Mouse (Mus musculus) heart, embryonic 14.5 days (tissue): Measurements from ENCODE around the gene Rpusd3. TPM values are rescaled to one million over a fixed set of nuclear protein-coding genes. Genes with fewer than 3 reads are reported as not detected.
A peak's percentile ranks its signal among the peaks of the same experiment; 100 is the strongest.

ENCODE experiments used
- ATAC-seq: fragments of 200-750 bp; cut with Nextera tagmentation; 2 replicates; pipeline ENCODE4 v1.8.0; 2017; ENCODE audit warnings: low read depth, moderate TSS enrichment; ENCODE audit not compliant: insufficient number of reproducible peaks, insufficient read depth, low FRiP score
- H3K27ac ChIP-seq, 2 experiments: fragments of 200-500 bp in 1 of 2; fragments of 300-500 bp in 1 of 2; sonication (generic) in 1 of 2; replicated peaks in 1 of 2; 2 replicates each; pipeline ENCODE4 v1.5.1; 2012 to 2014; ENCODE audit warnings: low read depth in 2 of 2, low read length in 2 of 2, control low read depth in 1 of 2, mild to moderate bottlenecking in 1 of 2, mixed read lengths in 1 of 2; ENCODE audit not compliant: control insufficient read depth in 1 of 2, insufficient read depth in 1 of 2
- H3K27me3 ChIP-seq: fragments of 300-500 bp; sonication (generic); 2 replicates; pipeline ENCODE4 v1.6.1; 2014; ENCODE audit warnings: mild to moderate bottlenecking, low read length, control low read depth; ENCODE audit not compliant: control insufficient read depth, insufficient read depth
- H3K36me3 ChIP-seq: fragments of 300-500 bp; sonication (generic); 2 replicates; pipeline ENCODE4 v1.6.1; 2014; ENCODE audit warnings: mild to moderate bottlenecking, control low read depth, low read length, mixed read lengths; ENCODE audit not compliant: control insufficient read depth, insufficient read depth
- H3K4me1 ChIP-seq, 2 experiments: fragments of 200-500 bp in 1 of 2; fragments of 300-500 bp in 1 of 2; sonication (generic) in 1 of 2; 2 replicates each; pipeline ENCODE4 v1.6.1; 2012 to 2014; ENCODE audit warnings: low read length in 2 of 2, control low read depth in 1 of 2, mixed read lengths in 1 of 2; ENCODE audit not compliant: control insufficient read depth in 2 of 2, insufficient read depth in 2 of 2
- H3K4me2 ChIP-seq: fragments of 300-500 bp; sonication (generic); 2 replicates; pipeline ENCODE4 v1.6.1; 2014; ENCODE audit warnings: mild to moderate bottlenecking, low read length
- H3K4me3 ChIP-seq, 2 experiments: fragments of 200-500 bp in 1 of 2; fragments of 300-500 bp in 1 of 2; sonication (generic) in 1 of 2; 2 replicates each; pipeline ENCODE4 v1.5.1; 2012 to 2014; ENCODE audit warnings: low read length in 2 of 2, mild to moderate bottlenecking in 2 of 2, control low read depth in 1 of 2, low read depth in 1 of 2, moderate library complexity in 1 of 2; ENCODE audit not compliant: control insufficient read depth in 1 of 2, insufficient read depth in 1 of 2
- H3K9ac ChIP-seq: fragments of 300-500 bp; sonication (generic); 2 replicates; pipeline ENCODE4 v1.6.1; 2014; ENCODE audit warnings: mild to moderate bottlenecking, low read length
- H3K9me3 ChIP-seq: fragments of 300-500 bp; sonication (generic); 2 replicates; pipeline ENCODE4 v1.6.1; 2016; ENCODE audit warnings: low read length, control low read depth; ENCODE audit not compliant: control insufficient read depth
- WGBS: fragments of 180-500 bp; shearing (Covaris S2); extraction: QIAGEN DNeasy Blood & Tissue Kit; methylation state at CpG from one replicate; pipeline ENCODE4 v1.1.7; 2014; 5-methylcytosine and 5-hydroxymethylcytosine counted together
- polyA plus RNA-seq: library from polyadenylated mRNA; unstranded; fragments of >200 nt; fragmentation: Nextera tagmentation; extraction: Ambion mirVana; gene quantifications from 2 replicates; pipeline ENCODE4 v1.2.1, GENCODE M21; 2014

The Rpusd3 gene
- polyA plus RNA-seq, 1 experiment from 2014 or later: 11.1 TPM

- ATAC-seq: peak; percentile 31
- Histone ChIP-seq H3K4me2 (peak overlapping the region; percentile 90), H3K27ac (0 out of 4 replicates have a peak overlapping the region, but pooled peaks of 1 of the 2 experiments have one; percentile 0)
Measured at GRCm38 (mm10) chr6:113418441-113419198, 520 bp downstream of the Rpusd3 start.

DNA sequence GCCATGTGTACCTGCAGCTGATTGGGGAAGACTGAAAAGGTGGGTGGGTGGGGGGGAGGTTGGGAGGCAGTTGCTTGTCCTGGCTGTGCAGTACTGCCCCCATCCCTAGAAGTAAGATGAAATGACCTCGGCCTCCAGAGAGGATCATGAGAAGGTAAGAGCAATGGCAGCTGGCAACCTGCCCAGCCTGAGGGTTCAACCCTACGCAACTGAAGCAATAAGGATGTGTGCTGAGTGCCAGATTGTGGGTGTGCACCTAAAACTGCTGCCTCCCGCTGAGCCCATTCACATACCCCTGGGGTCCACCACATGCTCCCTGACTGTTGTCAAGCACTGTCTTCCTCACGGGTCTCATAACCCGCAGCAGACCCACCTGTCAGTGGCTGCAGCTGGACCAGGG, 2.7 kb downstream of the Rpusd3 start:
- Histone ChIP-seq H3K4me3 (no peak overlapping the region), H3K36me3 (peaks cover 4% of the 10 kb centered on the region; the same call in 1 of the 2 replicates), H3K9ac (no peak overlapping the region), H3K4me1 (peaks cover 4 to 14% of the 10 kb centered on the region in 2 experiments; a peak in 3 of 4 replicates), H3K27me3 (no peaks in the 10 kb centered on the region), H3K27ac (no peak overlapping the region), H3K4me2 (no peak overlapping the region), H3K9me3 (no peaks in the 10 kb centered on the region)
- 71% methylated on average over 5 of the region's 5 CpGs for WGBS
- no peak for ATAC-seq

More at GRCm38 (mm10) chr6:113418441-113419198, 520 bp downstream of the Rpusd3 start:
- peak overlapping the region; percentile 49 to 79 for H3K4me3 ChIP-seq
- H3K9me3 ChIP-seq: no peaks in the 10 kb centered on the region
- 11% methylated on average over 16 of the region's 16 CpGs for WGBS
- no peaks in the 10 kb centered on the region for H3K27me3 ChIP-seq
- peaks cover 4 to 14% of the 10 kb centered on the region in 2 experiments; a peak in 3 of 4 replicates for H3K4me1 ChIP-seq
- peaks cover 4% of the 10 kb centered on the region; the same call in 1 of the 2 replicates for H3K36me3 ChIP-seq
- peak overlapping the region; percentile 74 for H3K9ac ChIP-seq

- no peak overlapping the region for H3K27ac ChIP-seq
- 50% methylated on average over 1 of the region's 1 CpGs for WGBS
Measured at GRCm38 (mm10) chr6:113410001-113410400, 9.1 kb downstream of the Rpusd3 start.

GRCm38 (mm10) chr6:113406683-113407082, 12.5 kb downstream of the Rpusd3 start:
- Histone ChIP-seq H3K4me3 (no peak overlapping the region), H3K4me2 (no peak overlapping the region), H3K27ac (no peak overlapping the region), H3K36me3 (peaks cover 17% of the 10 kb centered on the region; the same call in 1 of the 2 replicates), H3K9me3 (no peaks in the 10 kb centered on the region), H3K4me1 (no peaks in the 10 kb centered on the region), H3K9ac (no peak overlapping the region), H3K27me3 (no peaks in the 10 kb centered on the region)
- 75% methylated on average over 9 of the region's 9 CpGs for WGBS
- ATAC-seq: no peak

More at GRCm38 (mm10) chr6:113410001-113410400, 9.1 kb downstream of the Rpusd3 start:
- Histone ChIP-seq H3K4me2 (no peak overlapping the region), H3K36me3 (peaks cover 17% of the 10 kb centered on the region; the same call in 1 of the 2 replicates), H3K4me1 (no peaks in the 10 kb centered on the region), H3K27me3 (no peaks in the 10 kb centered on the region), H3K9me3 (no peaks in the 10 kb centered on the region), H3K9ac (no peak overlapping the region), H3K4me3 (no peak overlapping the region)
- ATAC-seq: no peak

GRCm38 (mm10) chr6:113405483-113405882, 13.7 kb downstream of the Rpusd3 start:
- Histone ChIP-seq H3K9ac (no peak overlapping the region), H3K4me3 (no peak overlapping the region), H3K27ac (no peak overlapping the region), H3K27me3 (no peaks in the 10 kb centered on the region), H3K9me3 (no peaks in the 10 kb centered on the region), H3K4me2 (no peak overlapping the region), H3K36me3 (peaks cover 17% of the 10 kb centered on the region; the same call in 1 of the 2 replicates), H3K4me1 (no peaks in the 10 kb centered on the region)
- no peak for ATAC-seq
- 69% methylated on average over 6 of the region's 6 CpGs for WGBS

GRCm38 (mm10) chr6:113404649-113405448, 14.3 kb downstream of the Rpusd3 start:
- Histone ChIP-seq H3K27me3 (no peaks in the 10 kb centered on the region), H3K4me1 (no peaks in the 10 kb centered on the region), H3K36me3 (peaks cover 17% of the 10 kb centered on the region; the same call in 1 of the 2 replicates), H3K4me3 (no peak overlapping the region), H3K27ac (no peak overlapping the region), H3K9me3 (no peaks in the 10 kb centered on the region), H3K9ac (no peak overlapping the region), H3K4me2 (no peak overlapping the region)
- WGBS: 68% methylated on average over 12 of the region's 12 CpGs
- no peak for ATAC-seq

DNA sequence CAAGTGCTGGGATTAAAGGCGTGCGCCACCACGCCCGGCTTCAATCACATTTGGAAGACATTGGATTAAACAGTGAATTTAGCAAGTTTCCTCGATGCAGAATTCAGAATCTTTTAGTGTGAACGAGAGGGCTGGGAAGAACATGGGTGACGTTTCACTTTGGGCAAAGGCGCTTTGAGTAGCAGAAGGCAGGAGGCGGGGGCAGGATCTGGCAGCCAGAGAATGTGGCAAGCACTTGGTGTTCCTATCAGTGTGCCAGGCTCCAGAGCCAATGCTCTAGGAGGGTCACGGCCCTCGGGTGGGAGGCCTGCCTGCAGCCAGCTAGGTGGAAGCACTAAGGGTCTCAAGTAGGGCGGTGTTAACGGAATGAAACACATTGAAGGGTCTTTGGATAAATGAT, 17.0 kb downstream of the Rpusd3 start:
- no peaks in the 10 kb centered on the region for H3K4me1 ChIP-seq
- no peak overlapping the region for H3K4me3 ChIP-seq
- WGBS: 85% methylated on average over 13 of the region's 13 CpGs
- H3K9ac ChIP-seq: no peak overlapping the region
- H3K27me3 ChIP-seq: no peaks in the 10 kb centered on the region
- H3K36me3 ChIP-seq: 0 out of 2 replicates have a peak, but pooled peaks cover 9% of the 10 kb centered on the region
- ATAC-seq: no peak
- no peaks in the 10 kb centered on the region for H3K9me3 ChIP-seq
- H3K27ac ChIP-seq: no peak overlapping the region
- no peak overlapping the region for H3K4me2 ChIP-seq
